Mouse (Mus musculus) olfactory bulb, adult 2 months (tissue): ENCODE measurements around the gene Ube2v1.

Experiments used
- CTCF ChIP-seq: fragments of 200-500 bp; IDR thresholded peaks from 2 replicates; pipeline ENCODE4 v1.5.1; 2012; ENCODE audit warnings: low read depth, mild to moderate bottlenecking, low read length, moderate library complexity; ENCODE audit not compliant: insufficient read depth
- POLR2A ChIP-seq: fragments of 200-500 bp; IDR thresholded peaks from 2 replicates; pipeline ENCODE4 v1.6.1; 2012; ENCODE audit warnings: mild to moderate bottlenecking, low read depth, low read length, moderate library complexity; ENCODE audit not compliant: insufficient read depth

- TF ChIP-seq POLR2A (no peak), CTCF (no peak)
Observed at GRCm38 (mm10) chr2:167583161-167583952, 48.5 kb downstream of the Ube2v1 start.
